Mouse (Mus musculus): Measurements from ENCODE around the gene Sptssa. TPM values are rescaled to one million over a fixed set of nuclear protein-coding genes. Genes with fewer than 3 reads are reported as not detected.

Gene Sptssa
- 137 and 138 TPM in 2 replicates for polyA plus RNA-seq (2015; fragmentation: Nextera tagmentation; extraction: Ambion mirVana)

- 6% methylated on average over 51 of the region's 53 CpGs for WGBS
Measured at GRCm38 (mm10) chr12:54656396-54657171, at the start of gene Sptssa. Gene Sptssa, minus strand, starts transcription at chr12:54656573.

DNA sequence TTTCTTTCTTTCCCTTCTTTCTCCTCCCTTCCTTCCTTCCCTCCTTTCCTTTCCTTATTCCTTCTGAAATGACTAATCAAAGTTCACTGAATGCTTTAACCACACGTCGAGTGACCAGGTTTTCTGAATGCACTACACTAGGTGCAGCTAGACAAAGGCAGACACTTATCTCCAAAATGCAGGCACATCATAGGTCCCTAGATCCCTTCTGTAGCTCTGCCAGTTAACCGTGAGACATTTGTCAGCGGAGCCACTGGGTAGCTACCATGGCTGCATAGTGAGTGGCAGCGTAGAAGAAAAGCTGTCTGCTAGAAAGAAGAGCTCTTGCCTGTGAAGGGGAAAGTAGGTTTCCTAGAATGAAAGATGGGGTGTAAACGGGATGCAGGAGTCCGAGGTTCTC is 43.0 kb upstream of the Sptssa start:
- Histone ChIP-seq H3K27ac (no peak overlapping the region), H3K9me3 (replicated peaks) (no peaks in the 10 kb centered on the region)
- WGBS, result 65% methylated on average over 7 of the region's 7 CpGs

More at GRCm38 (mm10) chr12:54656396-54657171, at the start of gene Sptssa:
- Histone ChIP-seq H3K4me2 (peak within 1 kb of the TSS; percentile 83), H3K4me1 (replicated peaks) (peaks cover 38% of the 10 kb centered on the region), H3K27me3 (no peaks in the 10 kb centered on the region), H3K27ac (peak within 1 kb of the TSS; percentile 91), H3K4me3 (peak within 1 kb of the TSS; percentile 77), H3K36me3 (no peaks in the 10 kb centered on the region), H3K9ac (peak within 1 kb of the TSS; percentile 76), H3K9me3 (replicated peaks) (no peaks in the 10 kb centered on the region)
- peak; percentile 100 for ATAC-seq (replicated peaks; ENCODE audit: insufficient number of reproducible peaks, insufficient read depth, low FRiP score, low read depth)

GRCm38 (mm10) chr12:54697791-54698250 is 41.4 kb upstream of the Sptssa start:
- WGBS, result 49% methylated on average over 6 of the region's 6 CpGs
- no peaks in the 10 kb centered on the region for H3K36me3 ChIP-seq
- peak overlapping the region; percentile 25; the same call in 1 of the 2 replicates for H3K27ac ChIP-seq

More for the DNA sequence above, 43.0 kb upstream of the Sptssa start:
- Histone ChIP-seq H3K36me3 (no peaks in the 10 kb centered on the region), H3K4me2 (no peak overlapping the region), H3K4me3 (no peak overlapping the region), H3K9ac (no peak overlapping the region), H3K27me3 (no peaks in the 10 kb centered on the region), H3K4me1 (replicated peaks) (peaks cover 4% of the 10 kb centered on the region)
- ATAC-seq (replicated peaks; ENCODE audit: insufficient number of reproducible peaks, insufficient read depth, low FRiP score, low read depth), result no peak

GRCm38 (mm10) chr12:54697003-54697597 is 40.7 kb upstream of the Sptssa start:
- Histone ChIP-seq H3K4me1 (replicated peaks) (peaks cover 5% of the 10 kb centered on the region), H3K9me3 (replicated peaks) (no peaks in the 10 kb centered on the region), H3K27ac (peak overlapping the region; percentile 25; the same call in 1 of the 2 replicates), H3K4me3 (no peak overlapping the region), H3K27me3 (no peaks in the 10 kb centered on the region), H3K36me3 (peaks cover 4% of the 10 kb centered on the region; the same call in 1 of the 2 replicates), H3K4me2 (no peak overlapping the region), H3K9ac (no peak overlapping the region)
- whole genome bisulfite sequencing, result 8% methylated on average over 7 of the region's 7 CpGs
- ATAC-seq (replicated peaks; ENCODE audit: insufficient number of reproducible peaks, insufficient read depth, low FRiP score, low read depth), result peak; percentile 3

More at GRCm38 (mm10) chr12:54697791-54698250, 41.4 kb upstream of the Sptssa start:
- Histone ChIP-seq H3K27me3 (no peaks in the 10 kb centered on the region), H3K4me1 (replicated peaks) (peaks cover 5% of the 10 kb centered on the region), H3K4me3 (no peak overlapping the region), H3K4me2 (no peak overlapping the region), H3K9ac (no peak overlapping the region), H3K9me3 (replicated peaks) (no peaks in the 10 kb centered on the region)
- ATAC-seq (replicated peaks; ENCODE audit: insufficient number of reproducible peaks, insufficient read depth, low FRiP score, low read depth), result no peak

DNA sequence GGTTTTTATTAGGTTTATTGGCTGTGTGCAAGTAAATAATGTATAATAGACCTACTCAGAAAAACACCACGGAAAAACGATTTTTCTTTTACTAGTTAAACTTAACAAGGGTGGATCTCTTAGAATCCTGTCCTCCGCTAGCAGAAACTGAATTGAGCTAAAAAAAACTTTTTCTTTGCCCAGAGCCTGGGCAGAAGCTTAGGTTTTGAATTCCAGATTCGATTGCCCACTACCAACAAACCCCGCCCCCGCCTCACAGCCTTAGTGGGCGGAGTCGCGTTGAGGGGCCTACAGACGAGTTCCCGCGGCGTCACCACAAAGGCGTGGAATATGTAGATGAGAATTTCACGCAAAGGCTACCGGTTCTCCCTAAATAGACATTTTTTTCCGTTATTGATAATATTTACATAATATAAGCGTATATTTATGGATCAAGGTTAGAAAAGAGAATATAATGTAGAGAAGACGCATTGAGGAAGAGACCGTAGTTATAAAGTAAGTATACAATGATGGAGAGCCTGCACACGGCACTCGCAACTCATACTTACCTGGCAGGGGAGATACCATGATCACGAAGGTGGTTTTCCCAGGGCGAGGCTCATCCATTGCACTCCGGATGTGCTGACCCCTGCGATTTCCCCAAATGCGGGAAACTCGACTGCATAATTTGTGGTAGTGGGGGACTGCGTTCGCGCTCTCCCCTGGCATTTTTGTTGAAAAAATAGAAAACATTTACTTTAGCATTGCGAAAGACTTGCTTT is 40.0 kb upstream of the Sptssa start:
- H3K27ac ChIP-seq, result peak overlapping the region; percentile 98
- H3K9me3 ChIP-seq (replicated peaks), result no peaks in the 10 kb centered on the region
- peaks cover 5% of the 10 kb centered on the region for H3K4me1 ChIP-seq (replicated peaks)
- peak overlapping the region; percentile 89 for H3K9ac ChIP-seq
- no peaks in the 10 kb centered on the region for H3K27me3 ChIP-seq
- peak; percentile 90 for ATAC-seq (replicated peaks; ENCODE audit: insufficient number of reproducible peaks, insufficient read depth, low FRiP score, low read depth)
- H3K4me3 ChIP-seq, result peak overlapping the region; percentile 89
- whole genome bisulfite sequencing, result under 1% methylated on average over 32 of the region's 32 CpGs
- H3K36me3 ChIP-seq, result peaks cover 9% of the 10 kb centered on the region
- peak overlapping the region; percentile 85 for H3K4me2 ChIP-seq

DNA sequence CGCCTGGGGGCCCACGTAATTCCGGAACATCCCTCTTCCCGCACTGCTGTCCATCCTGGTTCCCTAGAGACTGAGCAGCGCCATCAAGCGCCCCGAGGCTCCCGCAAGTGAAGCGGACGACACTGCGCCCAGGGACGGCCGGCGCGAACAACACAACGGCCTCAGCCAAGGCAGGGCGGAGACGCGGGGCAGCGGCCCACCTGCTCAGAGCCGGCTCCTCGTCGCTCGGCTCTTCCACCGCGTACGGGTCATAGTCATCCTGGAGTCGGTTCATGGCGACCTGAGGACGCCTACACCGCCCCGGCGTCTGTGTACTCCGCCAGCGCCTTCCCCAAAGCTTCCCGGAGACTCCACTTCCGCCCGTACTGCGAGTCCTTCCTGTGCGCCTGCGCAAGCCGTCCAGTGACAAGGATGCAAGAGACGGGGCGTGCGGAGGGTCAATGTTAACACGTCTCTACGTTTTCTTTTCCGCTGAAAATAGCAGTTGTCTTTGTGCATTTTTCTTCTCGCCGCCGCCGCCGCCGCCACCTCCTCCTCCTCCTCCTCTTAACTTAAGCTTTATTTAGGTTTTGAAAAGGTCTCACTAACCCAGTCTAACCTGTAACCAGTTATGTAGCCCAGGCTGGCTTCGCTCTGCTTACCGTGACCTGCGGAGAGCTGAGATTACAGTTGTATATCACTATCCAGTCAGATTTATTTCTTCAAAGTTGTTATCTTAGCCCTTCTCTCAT is 39.3 kb upstream of the Sptssa start, which contains the start of gene Eapp:
Eapp (minus strand) TSS at position 387 of the 731 bp plus-strand sequence.
- Histone ChIP-seq H3K9ac (peak within 1 kb of the TSS; percentile 89), H3K27ac (peak within 1 kb of the TSS; percentile 98)
- under 1% methylated on average over 57 of the region's 57 CpGs for WGBS

GRCm38 (mm10) chr12:54694847-54695510 is 38.6 kb upstream of the Sptssa start:
- no peaks in the 10 kb centered on the region for H3K9me3 ChIP-seq (replicated peaks)
- peak overlapping the region; percentile 89 for H3K4me3 ChIP-seq
- no peaks in the 10 kb centered on the region for H3K27me3 ChIP-seq
- H3K4me2 ChIP-seq, result peak overlapping the region; percentile 85
- H3K27ac ChIP-seq, result peak overlapping the region; percentile 98
- peaks cover 20% of the 10 kb centered on the region for H3K36me3 ChIP-seq
- 38% methylated on average over 12 of the region's 12 CpGs for WGBS
- peak overlapping the region; percentile 89 for H3K9ac ChIP-seq
- H3K4me1 ChIP-seq (replicated peaks), result peaks cover 5% of the 10 kb centered on the region
- no peak for ATAC-seq (replicated peaks; ENCODE audit: insufficient number of reproducible peaks, insufficient read depth, low FRiP score, low read depth)

More for the DNA sequence above, 39.3 kb upstream of the Sptssa start, which contains the start of gene Eapp:
- peak within 1 kb of the TSS; percentile 85 for H3K4me2 ChIP-seq
- H3K4me3 ChIP-seq, result peak within 1 kb of the TSS; percentile 89
- ATAC-seq (replicated peaks; ENCODE audit: insufficient number of reproducible peaks, insufficient read depth, low FRiP score, low read depth), result peak; percentile 92
- H3K9me3 ChIP-seq (replicated peaks), result no peaks in the 10 kb centered on the region
- no peaks in the 10 kb centered on the region for H3K27me3 ChIP-seq
- H3K4me1 ChIP-seq (replicated peaks), result peaks cover 5% of the 10 kb centered on the region
- peaks cover 14% of the 10 kb centered on the region for H3K36me3 ChIP-seq

DNA sequence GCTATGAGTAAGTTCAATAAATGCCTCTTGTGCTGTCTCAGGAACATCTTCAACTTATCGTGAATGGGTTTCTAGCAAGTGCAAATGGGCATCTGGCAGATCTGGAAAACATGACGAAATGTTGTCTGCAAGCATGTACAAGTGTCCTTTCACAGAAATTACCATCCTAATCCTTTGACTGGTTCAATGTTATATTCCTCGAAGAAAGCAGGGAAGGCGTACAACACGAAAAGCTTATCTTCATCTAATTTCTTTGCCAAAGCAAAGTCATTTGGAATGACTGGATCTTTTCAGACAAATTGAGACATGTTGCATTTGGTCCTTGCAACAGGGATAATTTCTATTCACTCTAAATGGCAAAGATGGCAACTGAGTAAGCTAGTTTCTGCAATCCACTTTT is 32.7 kb upstream of the Sptssa start:
- H3K4me1 ChIP-seq (replicated peaks), result no peaks in the 10 kb centered on the region
- no peak overlapping the region for H3K27ac ChIP-seq
- H3K9ac ChIP-seq, result no peak overlapping the region
- peaks cover 52% of the 10 kb centered on the region for H3K36me3 ChIP-seq
- H3K27me3 ChIP-seq, result no peaks in the 10 kb centered on the region
- no peak overlapping the region for H3K4me3 ChIP-seq
- H3K4me2 ChIP-seq, result no peak overlapping the region
- WGBS, result 89% methylated on average over 5 of the region's 5 CpGs
- no peak for ATAC-seq (replicated peaks; ENCODE audit: insufficient number of reproducible peaks, insufficient read depth, low FRiP score, low read depth)
- no peaks in the 10 kb centered on the region for H3K9me3 ChIP-seq (replicated peaks)

DNA sequence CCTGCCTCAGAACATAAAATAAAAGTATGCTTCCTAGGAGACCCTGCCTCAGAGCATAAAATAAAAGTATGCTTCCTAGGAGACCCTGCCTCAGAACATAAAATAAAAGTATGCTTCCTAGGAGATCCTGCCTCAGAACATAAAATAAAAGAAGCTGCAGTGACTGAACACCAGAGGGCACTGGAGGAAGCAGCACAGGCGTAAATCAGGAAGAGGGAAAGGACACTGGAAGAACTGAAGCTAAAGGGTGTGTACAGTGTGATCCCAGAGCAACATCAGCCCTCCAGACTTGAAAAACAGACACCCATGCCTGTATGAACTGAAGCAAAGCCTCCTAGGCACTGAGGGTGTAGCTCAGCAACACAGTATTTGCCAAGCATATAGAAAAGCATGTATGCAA is 26.8 kb upstream of the Sptssa start:
- Histone ChIP-seq H3K4me3 (no peak overlapping the region), H3K4me1 (replicated peaks) (no peaks in the 10 kb centered on the region), H3K9me3 (replicated peaks) (no peaks in the 10 kb centered on the region), H3K9ac (no peak overlapping the region), H3K36me3 (peaks cover 21% of the 10 kb centered on the region), H3K27me3 (no peaks in the 10 kb centered on the region), H3K4me2 (no peak overlapping the region), H3K27ac (no peak overlapping the region)
- 35% methylated on average over 1 of the region's 1 CpGs for WGBS
- no peak for ATAC-seq (replicated peaks; ENCODE audit: insufficient number of reproducible peaks, insufficient read depth, low FRiP score, low read depth)

GRCm38 (mm10) chr12:54676709-54677108 is 20.3 kb upstream of the Sptssa start:
- Histone ChIP-seq H3K36me3 (peaks cover 56% of the 10 kb centered on the region), H3K4me2 (no peak overlapping the region), H3K4me1 (replicated peaks) (no peaks in the 10 kb centered on the region), H3K9me3 (replicated peaks) (no peaks in the 10 kb centered on the region), H3K9ac (no peak overlapping the region), H3K27me3 (no peaks in the 10 kb centered on the region), H3K4me3 (no peak overlapping the region), H3K27ac (no peak overlapping the region)
- WGBS, result 93% methylated on average over 9 of the region's 9 CpGs
- ATAC-seq (replicated peaks; ENCODE audit: insufficient number of reproducible peaks, insufficient read depth, low FRiP score, low read depth), result no peak

Data from heart, embryonic 15.5 days (tissue).